Mouse (Mus musculus) thymus, adult 2 months (tissue): ENCODE measurements around the gene Olfr633.

Source experiments
- CTCF ChIP-seq: fragments of 200-500 bp; IDR thresholded peaks from 2 replicates; pipeline ENCODE4 v1.5.1; 2012; ENCODE audit warnings: mild to moderate bottlenecking, control low read depth, low read length, moderate library complexity, borderline replicate concordance; ENCODE audit not compliant: control insufficient read depth, poor library complexity, insufficient read depth; ENCODE audit errors: extremely low read depth
- POLR2A ChIP-seq: fragments of 200-500 bp; IDR thresholded peaks from 2 replicates; pipeline ENCODE4 v1.6.1; 2012; ENCODE audit warnings: mild to moderate bottlenecking, low read length, control low read depth, moderate library complexity; ENCODE audit not compliant: control insufficient read depth, poor library complexity, insufficient read depth; ENCODE audit errors: extremely low read depth

GRCm38 (mm10) chr7:103903187-103903586 lies 41.0 kb upstream of the Olfr633 start, which contains the start of gene Olfr65:
- TF ChIP-seq CTCF (no peak), POLR2A (no peak)
